Mouse (Mus musculus) left cerebral cortex, adult 2 months (tissue): ENCODE data around the gene Zic5. TPM values are rescaled to one million over a fixed set of nuclear protein-coding genes. Genes with fewer than 3 reads are reported as not detected.

Source experiments
- DNase-seq, 2 experiments: peaks; one replicate each; pipeline ENCODE4 v3.0.0; 2021 to 2022; ENCODE audit warnings: low spot score in 2 of 2, mixed read lengths in 1 of 2; ENCODE audit errors: extremely low spot score in 1 of 2
- H3K27ac ChIP-seq: fragments of 200-600 bp; 2 replicates; pipeline ENCODE4 v1.8.1; 2022
- H3K4me3 ChIP-seq: fragments of 200-600 bp; 2 replicates; pipeline ENCODE4 v1.8.1; 2022
- CTCF ChIP-seq: fragments of 200-600 bp; IDR thresholded peaks from 2 replicates; pipeline ENCODE4 v1.8.1; 2022; ENCODE audit warnings: antibody characterized with exemption, mild to moderate bottlenecking, moderate library complexity
- intact Hi-C: fragments of 180-260 bp; cut with DNase I; formaldehyde crosslinking; loops from one replicate; pipeline ENCODE4 v1.15.1; 2025
- total RNA-seq, 2 experiments: library from RNA; stranded (reverse); gene quantifications; 2 replicates each; pipeline ENCODE4 v1.2.3; 2021

Gene Zic5
- total RNA-seq, 2 experiments from 2014 or later = 4.1 to 4.8 TPM

DNA sequence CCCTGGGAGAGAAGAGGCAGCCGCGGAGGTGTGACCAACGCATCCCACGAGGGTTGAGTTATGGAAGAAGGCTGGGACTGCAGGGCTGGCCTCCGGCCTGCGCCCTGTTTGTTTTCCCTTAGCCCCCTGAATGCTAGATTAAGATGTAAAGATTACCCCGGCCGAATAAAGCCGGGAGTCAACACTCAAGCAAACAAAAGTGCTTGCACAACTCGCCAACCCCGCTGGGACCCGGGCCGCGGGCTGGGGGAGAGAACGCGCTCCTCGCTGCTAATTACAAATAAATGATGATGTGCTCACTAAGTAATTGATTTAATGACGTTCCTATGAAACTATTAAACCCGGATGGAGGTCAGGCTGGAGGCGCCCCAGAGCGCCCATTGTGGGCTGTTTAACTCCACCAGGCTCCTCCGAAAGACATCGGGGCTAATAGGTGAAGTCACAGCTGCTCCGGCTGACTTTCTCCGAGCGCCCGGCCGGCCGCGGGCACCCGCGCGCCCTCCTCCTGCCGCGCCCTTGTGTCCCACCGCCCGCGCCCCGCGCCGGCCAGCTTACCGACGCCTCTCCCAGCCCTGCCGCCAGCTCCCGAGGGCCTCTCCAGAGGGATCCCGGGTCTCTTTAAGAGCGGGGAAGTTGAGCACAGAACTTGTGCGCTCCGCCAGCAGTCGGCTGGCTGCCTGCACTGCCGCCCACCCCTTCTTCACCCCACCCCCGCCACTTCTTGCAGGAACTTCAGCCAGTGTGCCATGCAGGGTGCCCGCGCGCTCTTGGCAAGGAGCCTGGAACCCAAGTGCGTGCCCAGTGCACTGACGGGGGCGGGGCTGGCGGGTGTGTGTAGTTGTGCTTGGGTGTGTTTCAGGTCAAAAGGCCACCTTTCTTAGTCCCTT lies 14.7 kb downstream of the Zic5 start, which contains the start of gene Gm5089:
TSS of gene Gm5089 (minus strand) at position 620 of the 887 bp plus-strand sequence.
- H3K4me3 ChIP-seq = peak within 1 kb of the TSS; percentile 39
- peak within 1 kb of the TSS; percentile 41 for H3K27ac ChIP-seq
- intact Hi-C loops = loop anchor here (1.0 kb wide), 1 partner anchor 44 kb away; no protein-coding TSS in a partner anchor
- TF ChIP-seq CTCF = no peak
- peak; percentile 43 to 47 for DNase-seq

DNA sequence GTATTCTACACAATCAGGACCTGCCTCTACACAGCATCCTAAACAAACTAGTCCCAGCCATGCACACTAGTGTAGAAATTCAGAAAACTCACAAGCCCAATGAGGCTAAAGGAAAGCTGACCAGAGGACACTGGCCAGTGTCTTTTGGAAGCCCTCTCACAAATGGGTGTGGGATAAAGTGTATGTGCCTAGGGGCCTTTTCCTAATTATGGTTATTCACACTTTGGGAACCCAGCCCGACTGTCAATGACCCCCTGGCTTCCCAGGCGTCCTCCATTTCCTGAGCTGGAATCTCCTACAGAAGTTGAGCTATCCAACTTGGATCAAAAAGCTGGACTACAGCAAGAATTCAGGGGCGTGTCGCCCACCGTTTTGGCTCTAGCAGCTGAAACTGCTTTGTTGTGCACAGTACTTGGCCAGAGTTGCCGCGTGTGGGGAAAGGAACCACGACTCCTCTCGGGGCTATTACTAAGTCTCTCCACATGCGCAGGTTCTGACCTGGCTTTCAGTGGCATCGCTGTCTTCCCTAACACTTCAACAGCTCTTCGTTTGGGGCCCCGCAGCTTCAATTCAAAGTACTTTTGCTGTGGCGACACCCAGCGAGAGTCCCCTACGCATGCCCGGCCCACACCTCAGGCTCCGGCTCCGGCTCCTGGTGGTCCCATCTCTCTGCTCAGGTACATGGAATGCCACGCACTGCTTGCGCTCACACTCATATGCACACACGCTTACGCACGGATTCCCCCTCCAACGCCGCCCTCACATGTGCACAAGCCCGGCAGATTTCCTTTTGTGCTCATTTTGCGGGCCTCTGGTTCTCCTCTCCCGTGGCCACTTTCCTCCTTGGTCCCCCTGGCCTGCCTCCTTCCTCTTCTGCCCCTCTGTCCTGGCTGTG lies 15.6 kb downstream of the Zic5 start:
- no peak for TF ChIP-seq CTCF
- DNase-seq = no peak
- Histone ChIP-seq H3K4me3 (peak overlapping the region; percentile 39), H3K27ac (peak overlapping the region; percentile 41; the same call in 1 of the 2 replicates)
- intact Hi-C loops = loop anchor here (1.0 kb wide), 1 partner anchor 44 kb away; no protein-coding TSS in a partner anchor

DNA sequence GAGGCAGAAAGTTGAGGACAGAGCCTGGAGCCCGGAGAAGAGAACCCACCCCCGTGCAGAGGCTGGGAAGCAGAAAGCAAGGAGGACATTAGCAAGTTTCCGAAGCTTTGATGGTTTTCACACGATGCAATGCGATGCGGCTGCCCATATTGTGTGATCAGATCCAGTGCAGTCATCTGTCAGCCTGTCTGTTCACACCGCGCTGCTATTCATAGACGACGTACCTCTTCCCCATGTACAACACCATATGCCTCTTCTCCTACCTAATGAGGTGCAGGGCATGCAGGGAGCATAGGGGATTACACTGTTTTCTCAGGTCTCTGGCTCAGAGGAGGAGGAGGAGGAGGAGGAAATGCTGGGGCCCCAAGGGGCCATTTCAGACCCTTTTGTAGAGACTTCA lies 28.6 kb downstream of the Zic5 start:
- TF ChIP-seq CTCF = no peak
- intact Hi-C loops = no loop called here
- no peak for DNase-seq
- H3K27ac ChIP-seq = no peak overlapping the region
- no peak overlapping the region for H3K4me3 ChIP-seq

DNA sequence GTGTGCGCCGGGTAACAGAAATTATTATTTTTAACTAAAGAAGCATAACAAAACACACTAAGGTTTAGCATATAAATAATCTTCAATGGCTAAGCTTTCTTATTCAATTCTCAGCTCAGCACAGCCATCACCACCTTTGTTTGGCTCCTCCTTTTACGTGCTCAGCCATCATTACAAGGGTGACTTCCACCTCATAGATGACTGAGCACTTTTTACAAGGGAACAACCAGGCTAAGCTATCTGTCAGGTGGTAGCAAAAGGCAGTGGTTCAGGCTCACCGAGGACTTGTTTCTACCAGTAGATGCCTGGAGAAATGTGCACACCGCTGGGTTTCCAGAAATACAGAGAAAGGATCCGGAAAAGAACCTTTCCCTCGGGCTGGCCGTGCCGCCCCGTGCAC lies 31.4 kb downstream of the Zic5 start:
- intact Hi-C loops = no loop called here
- DNase-seq = no peak
- no peak for TF ChIP-seq CTCF
- Histone ChIP-seq H3K27ac (no peak overlapping the region), H3K4me3 (no peak overlapping the region)

DNA sequence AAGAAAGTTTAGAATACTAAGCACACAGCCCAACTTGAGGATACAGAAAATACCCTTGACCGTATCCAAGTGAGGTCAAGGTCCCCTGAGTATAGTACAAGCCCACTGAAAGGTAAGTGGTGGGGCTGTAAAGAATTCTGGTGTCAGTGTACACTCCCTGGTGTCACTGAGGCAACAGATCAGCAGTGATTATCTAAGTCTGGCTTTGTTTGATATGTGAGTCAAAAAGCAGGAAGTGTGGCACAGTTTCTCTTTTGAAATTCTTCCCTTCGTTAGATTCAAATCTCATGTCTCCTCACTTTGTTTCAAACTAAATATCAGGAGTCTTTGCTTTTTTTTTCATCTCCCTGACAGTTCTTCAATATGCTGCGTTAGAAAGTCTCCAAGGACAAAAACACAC lies 32.9 kb downstream of the Zic5 start:
- TF ChIP-seq CTCF = no peak
- no peak overlapping the region for H3K4me3 ChIP-seq
- H3K27ac ChIP-seq = no peak overlapping the region
- intact Hi-C loops = no loop called here
- DNase-seq = no peak

DNA sequence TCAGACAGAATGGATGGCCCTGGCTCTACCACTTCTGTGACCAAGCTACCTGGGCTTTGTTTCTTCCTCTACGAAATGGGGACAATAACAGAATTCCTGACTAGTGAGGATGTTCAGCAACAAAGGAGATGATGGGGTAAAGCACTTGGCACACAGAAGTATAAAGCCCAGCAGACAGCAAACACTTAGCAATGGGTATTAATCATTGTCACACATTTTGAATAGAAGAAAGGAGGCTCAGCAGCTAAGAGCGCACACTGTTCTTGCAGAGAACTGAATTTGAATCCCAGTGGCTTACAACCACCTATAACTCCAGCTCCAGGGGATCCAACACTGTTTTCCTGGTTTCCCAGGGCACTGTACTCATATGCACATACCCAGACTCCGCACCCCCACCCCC lies 37.8 kb downstream of the Zic5 start:
- H3K27ac ChIP-seq = no peak overlapping the region
- intact Hi-C loops = no loop called here
- no peak for TF ChIP-seq CTCF
- no peak overlapping the region for H3K4me3 ChIP-seq
- DNase-seq = no peak

DNA sequence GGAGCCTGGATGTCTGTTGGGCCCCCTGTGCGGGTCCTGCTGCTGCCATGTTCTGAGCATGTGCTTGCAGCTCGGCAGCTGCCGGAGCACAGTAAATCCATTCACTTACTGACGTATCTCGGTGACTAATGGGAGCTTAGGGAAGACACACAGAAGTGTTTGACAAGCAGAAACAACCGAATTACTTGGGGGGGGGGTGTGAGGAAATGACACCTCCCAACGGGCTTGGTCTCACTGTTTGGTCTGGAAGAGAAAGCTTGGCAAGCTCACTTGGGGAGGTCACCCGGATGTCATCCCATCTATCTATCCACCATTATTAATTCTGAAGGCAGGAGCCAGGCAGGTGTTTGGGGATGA lies 38.3 kb downstream of the Zic5 start:
- no peak for TF ChIP-seq CTCF
- H3K27ac ChIP-seq = no peak overlapping the region
- no peak overlapping the region for H3K4me3 ChIP-seq
- no peak for DNase-seq
- intact Hi-C loops = no loop called here

DNA sequence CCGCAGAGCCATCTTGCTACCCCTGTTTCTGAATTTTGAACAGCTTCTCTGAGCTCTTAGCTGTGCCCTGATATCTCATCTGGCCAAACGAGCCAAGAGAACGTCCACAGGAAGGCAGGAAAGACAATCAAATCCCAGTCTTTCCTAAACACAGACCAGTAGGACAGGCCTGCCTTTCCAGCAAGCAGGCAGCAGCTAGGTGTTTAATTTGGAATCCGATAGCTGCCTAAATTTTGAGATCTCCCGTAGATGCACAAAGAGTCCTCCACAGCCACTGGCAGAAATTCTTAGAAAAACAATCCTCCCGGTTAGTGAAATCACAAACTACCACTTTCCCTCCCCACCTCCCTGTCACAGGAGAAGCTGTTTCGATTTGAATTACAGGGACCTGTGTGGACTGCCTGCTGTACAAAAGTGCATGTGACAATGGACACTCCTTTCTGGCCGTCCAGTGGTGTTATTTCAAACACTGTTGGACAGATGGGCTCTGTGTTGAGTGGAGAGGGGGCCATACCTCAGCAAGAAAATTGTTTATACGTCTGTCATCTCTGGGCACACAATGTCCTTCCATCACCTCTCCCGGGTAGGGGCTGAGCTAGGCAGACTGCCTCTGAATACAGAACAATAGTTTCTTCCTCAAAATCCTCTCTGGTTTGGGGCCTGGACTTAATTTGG lies 38.8 kb downstream of the Zic5 start:
- intact Hi-C loops = no loop called here
- no peak overlapping the region for H3K4me3 ChIP-seq
- no peak overlapping the region for H3K27ac ChIP-seq
- no peak for TF ChIP-seq CTCF
- DNase-seq = no peak

DNA sequence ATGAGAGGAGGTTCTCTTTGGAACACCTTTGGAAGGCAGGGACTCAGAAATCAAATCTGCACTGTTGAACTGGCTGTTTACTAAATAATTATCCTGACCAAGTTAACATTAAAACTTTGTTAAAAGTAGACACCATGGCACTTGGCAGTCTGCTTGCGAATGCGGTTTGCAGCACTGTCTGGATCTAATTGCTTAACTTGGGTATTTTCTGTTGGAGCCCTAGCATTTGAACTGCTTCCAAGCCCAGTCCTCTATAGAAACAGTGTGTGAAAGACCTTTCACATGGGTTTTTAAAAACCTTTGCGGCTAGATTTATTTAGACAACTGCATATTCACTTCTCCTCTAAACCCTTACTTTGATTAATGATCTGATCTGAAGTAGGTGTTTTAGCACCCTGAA lies 41.0 kb downstream of the Zic5 start:
- H3K27ac ChIP-seq = no peak overlapping the region

DNA sequence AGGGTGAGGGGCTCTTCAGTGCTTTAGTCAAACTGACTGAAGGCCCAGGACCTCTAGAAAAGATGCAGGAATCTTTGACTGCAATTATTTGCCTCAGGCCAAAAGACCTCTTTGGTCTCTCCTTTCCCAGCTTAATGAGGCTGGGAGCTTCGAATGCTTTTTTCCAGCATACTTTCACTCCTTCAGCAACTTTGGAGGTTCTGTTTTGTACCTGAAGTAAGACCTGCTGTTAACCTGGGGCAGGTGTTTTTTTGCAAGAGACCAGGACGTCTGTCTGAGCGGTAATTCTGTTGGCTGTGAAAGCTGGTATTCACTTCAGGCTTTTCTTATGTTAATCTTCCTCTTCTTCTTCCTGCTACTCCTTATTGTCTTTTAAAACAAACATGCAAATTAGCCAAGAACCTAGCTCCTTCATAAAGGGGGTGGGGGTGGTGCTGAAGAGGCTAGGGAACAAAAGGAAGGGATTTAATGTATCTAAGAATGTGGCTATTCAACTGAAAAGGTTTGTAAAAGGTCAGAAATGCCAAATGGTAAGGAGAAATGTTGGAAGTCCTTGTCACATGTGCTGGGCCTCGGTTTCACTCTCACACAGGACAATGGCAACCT lies 49.2 kb downstream of the Zic5 start:
- intact Hi-C loops = no loop called here
- H3K27ac ChIP-seq = no peak overlapping the region
- no peak for DNase-seq
- no peak for TF ChIP-seq CTCF
- no peak overlapping the region for H3K4me3 ChIP-seq

More for the DNA sequence above, 41.0 kb downstream of the Zic5 start:
- TF ChIP-seq CTCF = no peak
- H3K4me3 ChIP-seq = no peak overlapping the region
- DNase-seq = no peak
- intact Hi-C loops = no loop called here

DNA sequence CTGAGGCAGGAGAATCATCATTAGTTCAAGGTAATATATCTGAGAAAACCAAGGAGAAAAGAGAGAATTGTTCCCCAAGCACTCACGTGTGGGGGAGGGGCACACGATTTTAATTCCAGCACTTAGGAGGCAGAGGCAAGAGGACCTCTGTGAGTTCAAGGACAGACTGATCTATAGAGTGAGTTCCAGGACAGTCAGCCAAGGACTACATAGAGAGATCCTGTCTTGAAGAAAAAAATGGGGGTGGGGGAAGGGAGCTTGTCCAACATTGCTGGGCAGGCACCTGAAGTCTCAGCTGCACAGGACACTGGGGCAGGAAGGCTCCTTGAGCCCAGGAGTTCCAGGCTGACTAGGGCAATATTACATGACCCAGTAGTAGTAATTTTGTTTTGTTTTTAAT lies 50.7 kb downstream of the Zic5 start:
- no peak for DNase-seq
- TF ChIP-seq CTCF = no peak
- intact Hi-C loops = no loop called here
- H3K27ac ChIP-seq = no peak overlapping the region
- H3K4me3 ChIP-seq = no peak overlapping the region
